Mouse (Mus musculus) hindbrain, postnatal 0 days (tissue): Measurements from ENCODE around the gene Ckap2l. TPM values are rescaled to one million over a fixed set of nuclear protein-coding genes. Genes with fewer than 3 reads are reported as not detected.

ENCODE experiments used
- ATAC-seq: fragments of 200-750 bp; cut with Nextera tagmentation; 2 replicates; pipeline ENCODE4 v1.8.0; 2017; ENCODE audit warnings: mild to moderate bottlenecking, moderate TSS enrichment, moderate library complexity
- DNase-seq: peaks from one replicate; pipeline ENCODE4 v3.0.0-alpha.2; 2015; ENCODE audit warnings: low spot score
- H3K27ac ChIP-seq: fragments of 300-500 bp; sonication (generic); 2 replicates; pipeline ENCODE4 v1.5.1; 2014; ENCODE audit warnings: mild to moderate bottlenecking
- H3K27me3 ChIP-seq: fragments of 300-500 bp; sonication (generic); 2 replicates; pipeline ENCODE4 v1.6.1; 2014; ENCODE audit warnings: low read length, mixed read lengths; ENCODE audit not compliant: insufficient read depth
- H3K36me3 ChIP-seq: fragments of 300-500 bp; sonication (generic); 2 replicates; pipeline ENCODE4 v1.6.1; 2014; ENCODE audit warnings: low read length, mixed read lengths; ENCODE audit not compliant: insufficient read depth
- H3K4me1 ChIP-seq: fragments of 300-500 bp; sonication (generic); 2 replicates; pipeline ENCODE4 v1.6.1; 2014; ENCODE audit warnings: antibody characterized with exemption, low read length, mixed read lengths; ENCODE audit not compliant: insufficient read depth
- H3K4me2 ChIP-seq: fragments of 300-500 bp; sonication (generic); 2 replicates; pipeline ENCODE4 v1.6.1; 2014; ENCODE audit warnings: low read depth, mild to moderate bottlenecking, low read length, moderate library complexity, mixed read lengths
- H3K4me3 ChIP-seq: fragments of 300-500 bp; sonication (generic); 2 replicates; pipeline ENCODE4 v1.5.1; 2014; ENCODE audit warnings: low read length
- H3K9ac ChIP-seq: fragments of 300-500 bp; sonication (generic); replicated peaks from 2 replicates; pipeline ENCODE4 v1.6.1; 2014; ENCODE audit warnings: mild to moderate bottlenecking, low read length, moderate library complexity, mixed read lengths
- H3K9me3 ChIP-seq: fragments of 300-500 bp; sonication (generic); 2 replicates; pipeline ENCODE4 v1.6.1; 2016; ENCODE audit warnings: low read length, mixed read lengths
- CTCF ChIP-seq: IDR thresholded peaks from 2 replicates; pipeline ENCODE4 v1.5.1; 2016; ENCODE audit warnings: antibody characterized with exemption, control low read depth, low read depth
- WGBS: fragments of 180-500 bp; shearing (Covaris S2); extraction: QIAGEN DNeasy Blood & Tissue Kit; methylation state at CpG from one replicate; pipeline ENCODE4 v1.1.7; 2014; 5-methylcytosine and 5-hydroxymethylcytosine counted together
- polyA plus RNA-seq: library from polyadenylated mRNA; unstranded; fragments of >200 nt; fragmentation: Nextera tagmentation; extraction: Ambion mirVana; gene quantifications from 2 replicates; pipeline ENCODE4 v1.2.1, GENCODE M21; 2015
- total RNA-seq: library from RNA; depleted of rRNA; stranded (reverse); fragments of >200 nt; gene quantifications from 2 replicates; pipeline ENCODE4 v1.2.3, GENCODE M21; 2014

The Ckap2l gene
- total and polyA plus RNA-seq, 2 experiments from 2014 or later = 8.9 to 9.7 TPM

- H3K9ac ChIP-seq = no peak overlapping the region
- H3K36me3 ChIP-seq = no peaks in the 10 kb centered on the region
- H3K27me3 ChIP-seq = no peaks in the 10 kb centered on the region
- ATAC-seq (no peak), DNase-seq (no peak)
- no peaks in the 10 kb centered on the region for H3K4me1 ChIP-seq
- H3K9me3 ChIP-seq = no peaks in the 10 kb centered on the region
- no peak overlapping the region for H3K4me3 ChIP-seq
- H3K27ac ChIP-seq = no peak overlapping the region
- 79% methylated on average over 1 of the region's 1 CpGs for WGBS
- no peak for TF ChIP-seq CTCF
- no peak overlapping the region for H3K4me2 ChIP-seq
Measured at GRCm38 (mm10) chr2:129322117-129322635, 25.2 kb upstream of the Ckap2l start.

- Histone ChIP-seq H3K9ac (no peak overlapping the region), H3K4me1 (no peaks in the 10 kb centered on the region), H3K4me2 (no peak overlapping the region), H3K36me3 (no peaks in the 10 kb centered on the region), H3K27ac (no peak overlapping the region), H3K27me3 (no peaks in the 10 kb centered on the region), H3K4me3 (no peak overlapping the region), H3K9me3 (no peaks in the 10 kb centered on the region)
- DNase-seq (no peak), ATAC-seq (no peak)
- WGBS = 80% methylated on average over 8 of the region's 8 CpGs
- TF ChIP-seq CTCF = no peak
Measured at GRCm38 (mm10) chr2:129320033-129320605, 23.1 kb upstream of the Ckap2l start.

- ATAC-seq (no peak), DNase-seq (no peak)
- H3K9ac ChIP-seq = no peak overlapping the region
- no peaks in the 10 kb centered on the region for H3K4me1 ChIP-seq
- no peak overlapping the region for H3K4me3 ChIP-seq
- H3K27me3 ChIP-seq = no peaks in the 10 kb centered on the region
- no peaks in the 10 kb centered on the region for H3K36me3 ChIP-seq
- H3K4me2 ChIP-seq = no peak overlapping the region
- H3K27ac ChIP-seq = no peak overlapping the region
- TF ChIP-seq CTCF = no peak
- 81% methylated on average over 4 of the region's 4 CpGs for WGBS
- H3K9me3 ChIP-seq = no peaks in the 10 kb centered on the region
Measured at GRCm38 (mm10) chr2:129315831-129316230, 18.8 kb upstream of the Ckap2l start.

- Histone ChIP-seq H3K9ac (no peak overlapping the region), H3K4me3 (no peak overlapping the region), H3K27ac (no peak overlapping the region), H3K4me1 (no peaks in the 10 kb centered on the region), H3K9me3 (no peaks in the 10 kb centered on the region), H3K27me3 (no peaks in the 10 kb centered on the region), H3K4me2 (no peak overlapping the region), H3K36me3 (no peaks in the 10 kb centered on the region)
- WGBS = 82% methylated on average over 6 of the region's 6 CpGs
- DNase-seq (no peak), ATAC-seq (no peak)
- TF ChIP-seq CTCF = no peak
Measured at GRCm38 (mm10) chr2:129314880-129315279, 17.9 kb upstream of the Ckap2l start.

DNA sequence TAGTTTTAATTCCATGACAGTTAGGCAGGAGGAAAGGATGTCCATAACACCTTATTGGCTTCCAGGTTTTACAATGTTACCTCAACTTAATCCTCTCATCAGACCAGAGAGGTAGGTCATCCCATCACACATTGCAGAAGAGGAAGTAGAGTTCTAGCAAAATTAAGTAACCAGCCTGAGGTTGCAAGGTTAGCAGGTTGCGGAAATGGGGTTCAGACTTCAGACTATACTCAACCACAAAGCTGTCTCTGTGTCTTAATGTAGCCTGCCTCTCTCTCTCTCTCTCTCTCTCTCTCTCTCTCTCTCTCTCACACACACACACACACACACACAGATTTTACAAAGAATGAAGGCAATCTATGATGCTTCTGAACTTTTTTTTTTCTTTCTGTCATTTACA is 16.9 kb upstream of the Ckap2l start:
- Histone ChIP-seq H3K4me1 (no peaks in the 10 kb centered on the region), H3K27ac (no peak overlapping the region), H3K9me3 (no peaks in the 10 kb centered on the region), H3K27me3 (no peaks in the 10 kb centered on the region), H3K4me2 (no peak overlapping the region), H3K4me3 (no peak overlapping the region), H3K36me3 (no peaks in the 10 kb centered on the region), H3K9ac (no peak overlapping the region)
- DNase-seq (no peak), ATAC-seq (no peak)
- 92% methylated on average over 1 of the region's 1 CpGs for WGBS
- TF ChIP-seq CTCF = no peak

- H3K4me1 ChIP-seq = no peaks in the 10 kb centered on the region
- no peak for ATAC-seq
- no peak within 1 kb of the TSS for H3K4me2 ChIP-seq
- H3K4me3 ChIP-seq = no peak within 1 kb of the TSS
- no peak for DNase-seq
- no peaks in the 10 kb centered on the region for H3K9me3 ChIP-seq
- 80% methylated on average over 7 of the region's 7 CpGs for WGBS
- H3K36me3 ChIP-seq = no peaks in the 10 kb centered on the region
- no peak within 1 kb of the TSS for H3K9ac ChIP-seq
- no peak for TF ChIP-seq CTCF
- no peaks in the 10 kb centered on the region for H3K27me3 ChIP-seq
- H3K27ac ChIP-seq = no peak within 1 kb of the TSS
Measured at GRCm38 (mm10) chr2:129309836-129310235, 12.8 kb upstream of the Ckap2l start, which contains the start of gene Il1a. Gene Il1a (minus strand): TSS chr2:129309972.

DNA sequence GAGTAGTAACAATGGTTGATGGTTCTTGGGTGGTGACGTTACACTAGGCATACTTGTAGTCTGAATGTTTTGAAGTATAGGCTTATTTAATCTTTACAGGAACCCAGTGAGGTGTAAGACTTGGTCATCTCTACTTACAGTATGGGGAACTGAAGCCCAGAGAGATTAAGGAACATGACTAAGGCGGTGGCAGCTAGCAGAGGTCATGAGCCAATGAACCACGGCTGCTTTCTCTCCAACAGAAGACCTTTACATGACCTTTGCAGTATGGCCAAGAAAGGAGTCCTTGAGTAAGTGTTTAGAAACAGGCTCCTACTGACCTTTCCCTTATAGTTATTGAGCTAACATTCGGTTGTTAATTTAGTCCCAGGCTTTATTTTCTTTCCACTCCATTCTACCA is 9.0 kb upstream of the Ckap2l start:
- TF ChIP-seq CTCF = no peak
- Histone ChIP-seq H3K9me3 (no peaks in the 10 kb centered on the region), H3K4me1 (no peaks in the 10 kb centered on the region), H3K36me3 (no peaks in the 10 kb centered on the region), H3K27ac (no peak overlapping the region), H3K4me2 (no peak overlapping the region), H3K4me3 (no peak overlapping the region), H3K27me3 (no peaks in the 10 kb centered on the region), H3K9ac (no peak overlapping the region)
- ATAC-seq (no peak), DNase-seq (no peak)
- 86% methylated on average over 4 of the region's 4 CpGs for WGBS
